Mouse (Mus musculus) liver, adult 2 months (tissue): ENCODE measurements around the gene Hsd17b6.

Experiments
- CTCF ChIP-seq: fragments of 200-500 bp; IDR thresholded peaks from 2 replicates; pipeline ENCODE4 v1.5.1; 2011; ENCODE audit warnings: low read depth, low read length, control low read depth
- POLR2A ChIP-seq: fragments of 200-500 bp; IDR thresholded peaks from 2 replicates; pipeline ENCODE4 v1.6.1; 2011; ENCODE audit warnings: low read length, control low read depth; ENCODE audit not compliant: insufficient read depth; ENCODE audit errors: extremely low read depth

GRCm38 (mm10) chr10:127951390-127951789 lies 56.0 kb downstream of the Hsd17b6 start:
- no peak for TF ChIP-seq POLR2A
- TF ChIP-seq CTCF, result no peak
